Mouse (Mus musculus): ENCODE data around the gene Mfng.

DNA sequence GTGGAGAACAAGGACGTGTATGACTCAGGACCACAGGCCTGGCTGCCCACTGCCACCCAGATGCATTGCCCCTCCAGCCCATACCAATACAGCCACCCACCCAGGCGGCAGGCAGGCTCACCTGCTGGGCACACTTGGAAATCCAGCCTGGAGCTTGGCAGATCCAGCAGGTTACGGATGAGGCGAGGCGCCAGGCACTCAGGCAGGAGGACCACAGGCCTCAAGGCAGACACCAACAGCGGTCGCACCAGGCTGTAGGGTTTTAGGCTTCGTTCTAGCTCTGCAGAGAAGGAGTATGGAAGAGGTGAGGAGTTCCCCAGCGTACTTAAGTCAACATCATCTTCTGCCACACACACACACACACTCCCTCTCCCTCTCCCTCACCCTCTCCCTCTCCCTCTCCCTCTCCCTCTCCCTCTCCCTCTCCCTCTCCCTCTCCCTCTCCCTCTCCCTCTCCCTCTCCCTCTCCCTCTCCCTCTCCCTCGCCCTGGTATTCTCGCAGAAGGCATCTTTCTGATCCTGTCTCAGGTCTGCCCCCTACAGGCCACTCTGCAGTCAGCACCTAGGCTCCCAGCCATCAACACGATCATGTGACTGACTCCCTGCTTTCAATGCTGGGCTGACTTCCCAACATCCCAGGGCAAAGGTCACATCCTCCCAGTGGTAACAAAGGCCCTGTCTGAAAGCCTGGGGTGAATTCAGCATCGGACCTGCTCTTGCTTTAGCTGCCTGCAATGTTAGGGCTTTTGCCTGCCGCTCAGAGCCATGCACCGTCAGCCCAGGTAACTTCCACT is 5.0 kb upstream of the Mfng start:
- no peak for TF ChIP-seq POLR2A (IDR thresholded peaks at IDR 0.05; ENCODE audit: extremely low read depth, insufficient read depth, low read length)
- TF ChIP-seq CTCF (IDR thresholded peaks at IDR 0.05; ENCODE audit: extremely low read depth, insufficient read depth, low read length): peak; percentile 90

All from cortical plate, adult 2 months (tissue).